Mouse (Mus musculus) cerebellum, adult 2 months (tissue): ENCODE measurements around the gene Slc26a3.

ENCODE experiments used
- CTCF ChIP-seq: fragments of 200-500 bp; IDR thresholded peaks from 2 replicates; pipeline ENCODE4 v1.5.1; 2011; ENCODE audit warnings: low read depth, mild to moderate bottlenecking, control low read depth, low read length, moderate library complexity, borderline replicate concordance; ENCODE audit not compliant: insufficient read depth
- POLR2A ChIP-seq: fragments of 200-500 bp; IDR thresholded peaks from 2 replicates; pipeline ENCODE4 v1.6.1; 2011; ENCODE audit warnings: low read length, control low read depth, borderline replicate concordance; ENCODE audit not compliant: insufficient read depth

- TF ChIP-seq CTCF, result no peak
- no peak for TF ChIP-seq POLR2A
Measured at GRCm38 (mm10) chr12:31367721-31368120, 22.9 kb upstream of the Slc26a3 start.
